Mouse (Mus musculus) heart, postnatal 0 days (tissue): Measurements from ENCODE around the gene Hist1h4b.

ENCODE experiments used
- CTCF ChIP-seq: IDR thresholded peaks from 2 replicates; pipeline ENCODE4 v1.5.1; 2016; ENCODE audit warnings: antibody characterized with exemption, control low read depth, low read depth
- EP300 ChIP-seq: IDR thresholded peaks from 2 replicates; pipeline ENCODE4 v1.6.1; 2016; ENCODE audit warnings: antibody characterized with exemption, low read depth

DNA sequence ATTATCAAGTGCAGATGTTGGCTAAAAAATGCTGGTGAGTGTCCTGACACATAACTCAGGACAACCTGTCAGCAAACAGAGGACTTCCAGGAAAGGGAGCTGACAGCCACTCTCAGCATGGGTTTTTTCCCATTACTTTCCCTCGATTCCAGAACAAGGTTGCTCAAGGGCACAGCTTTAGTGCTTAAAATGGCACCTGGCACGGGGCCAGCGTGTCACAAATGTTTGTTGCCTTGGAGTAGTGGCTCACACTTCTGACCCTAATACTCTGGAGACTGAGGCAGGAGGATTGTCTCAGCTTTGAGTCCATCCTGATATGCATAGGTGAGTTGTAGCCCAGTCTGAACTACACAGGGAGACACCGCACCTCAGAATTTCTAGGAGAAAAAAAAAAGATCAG is 48.2 kb upstream of the Hist1h4b start:
- TF ChIP-seq EP300 (no peak), CTCF (no peak)
